15 mouse cellular contexts compared by ENCODE assay signal in the genomic region with DNA sequence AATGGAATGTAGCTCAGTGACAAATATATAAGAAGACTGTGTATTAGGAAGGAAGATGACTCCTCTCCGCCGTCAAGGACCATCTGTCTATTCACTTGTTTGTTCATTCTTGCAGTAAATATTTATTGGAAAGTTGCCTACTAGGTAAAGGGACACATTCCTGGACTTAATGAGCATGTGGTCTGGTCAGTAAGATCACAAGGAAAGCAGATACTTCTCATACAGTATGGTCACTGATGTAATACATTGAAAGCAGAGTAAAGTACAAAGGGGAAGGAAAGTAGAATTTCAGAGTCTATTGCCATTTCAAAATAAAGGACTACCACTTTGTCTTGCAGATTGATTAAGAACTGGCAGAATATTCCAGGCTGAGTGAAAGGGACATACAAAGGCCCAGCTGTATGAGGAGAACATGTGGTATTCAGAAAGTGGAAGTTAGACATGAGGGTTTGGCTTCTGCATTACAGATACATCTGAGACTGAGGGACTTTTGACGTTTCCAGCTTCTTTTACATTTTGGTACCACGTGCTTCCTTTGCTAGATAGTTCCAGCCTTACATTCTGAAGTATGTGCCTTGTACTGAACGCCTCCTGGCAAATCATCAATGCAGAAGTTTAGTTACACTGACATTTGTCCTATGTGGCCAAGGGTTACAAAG.
"Had no signal": no experiment of that assay in that cellular context is flagged by ENCODE, and none has a peak within 500 bp of the region (broad histone marks: within the 10 kb centered on the region; RNA-seq: fewer than 3 reads in every experiment).

No protein-coding gene starts in this region.

- H3K4me3 ChIP-seq: limb, embryonic 15.5 days; midbrain, embryonic 12.5 days; neural tube, embryonic 15.5 days had no signal

- DNase-seq: kidney, adult 11 months; kidney, postnatal 25 days; layer of hippocampus, adult 9-11 months; lung, adult 18-20 months; lung, postnatal 10 days; lung, postnatal 4 days; right cerebral cortex, adult 18-20 months; right cerebral cortex, postnatal 25 days; thymus, postnatal 4 days had no signal

- H3K9ac ChIP-seq: limb, embryonic 15.5 days; liver, embryonic 14.5 days; midbrain, embryonic 12.5 days; neural tube, embryonic 15.5 days had no signal

- ATAC-seq: midbrain, embryonic 16.5 days had no signal

- H3K4me1 ChIP-seq: limb, embryonic 15.5 days; midbrain, embryonic 12.5 days; neural tube, embryonic 15.5 days had no signal

- H3K36me3 ChIP-seq: limb, embryonic 15.5 days; midbrain, embryonic 12.5 days; neural tube, embryonic 15.5 days had no signal

- H3K4me2 ChIP-seq: limb, embryonic 15.5 days; midbrain, embryonic 12.5 days; neural tube, embryonic 15.5 days had no signal

- H3K27me3 ChIP-seq: limb, embryonic 15.5 days; midbrain, embryonic 12.5 days; neural tube, embryonic 15.5 days had no signal

- H3K27ac ChIP-seq: limb, embryonic 15.5 days; liver, embryonic 14.5 days; midbrain, embryonic 12.5 days; neural tube, embryonic 15.5 days; stomach, postnatal 0 days had no signal

- H3K9me3 ChIP-seq: limb, embryonic 15.5 days; midbrain, embryonic 12.5 days; neural tube, embryonic 15.5 days had no signal
